Mouse (Mus musculus) hindbrain, embryonic 11.5 days (tissue): ENCODE data around the gene Nphs1. TPM values are rescaled to one million over a fixed set of nuclear protein-coding genes. Genes with fewer than 3 reads are reported as not detected.

ENCODE experiments used
- ATAC-seq: fragments of 200-750 bp; cut with Nextera tagmentation; 2 replicates; pipeline ENCODE4 v1.8.0; 2017; ENCODE audit warnings: mild to moderate bottlenecking, moderate TSS enrichment, moderate library complexity; ENCODE audit not compliant: low FRiP score
- DNase-seq: peaks from one replicate; pipeline ENCODE4 v3.0.0-alpha.2; 2015; ENCODE audit warnings: low spot score
- H3K27ac ChIP-seq: fragments of 300-500 bp; sonication (generic); 2 replicates; pipeline ENCODE4 v1.5.1; 2014; ENCODE audit warnings: mild to moderate bottlenecking, low read depth, low read length
- H3K27me3 ChIP-seq: fragments of 300-500 bp; sonication (generic); 2 replicates; pipeline ENCODE4 v1.6.1; 2014; ENCODE audit warnings: mild to moderate bottlenecking, low read length, moderate library complexity, mixed read lengths; ENCODE audit not compliant: control insufficient read depth, insufficient read depth
- H3K36me3 ChIP-seq: fragments of 300-500 bp; sonication (generic); 2 replicates; pipeline ENCODE4 v1.6.1; 2014; ENCODE audit warnings: mild to moderate bottlenecking, low read length, moderate library complexity, mixed read lengths; ENCODE audit not compliant: control insufficient read depth, insufficient read depth
- H3K4me1 ChIP-seq: fragments of 300-500 bp; sonication (generic); replicated peaks from 2 replicates; pipeline ENCODE4 v1.6.1; 2014; ENCODE audit warnings: low read length, mixed read lengths; ENCODE audit not compliant: control insufficient read depth, insufficient read depth
- H3K4me2 ChIP-seq: fragments of 300-500 bp; sonication (generic); replicated peaks from 2 replicates; pipeline ENCODE4 v1.6.1; 2014; ENCODE audit warnings: mild to moderate bottlenecking, low read depth, low read length
- H3K4me3 ChIP-seq: fragments of 300-500 bp; sonication (generic); 2 replicates; pipeline ENCODE4 v1.5.1; 2014; ENCODE audit warnings: low read depth, low read length
- H3K9ac ChIP-seq: fragments of 300-500 bp; sonication (generic); 2 replicates; pipeline ENCODE4 v1.6.1; 2014; ENCODE audit warnings: low read depth, low read length
- H3K9me3 ChIP-seq: fragments of 300-500 bp; sonication (generic); 2 replicates; pipeline ENCODE4 v1.6.1; 2016; ENCODE audit warnings: low read length; ENCODE audit not compliant: control insufficient read depth
- WGBS: fragments of 180-500 bp; shearing (Covaris S2); extraction: QIAGEN DNeasy Blood & Tissue Kit; methylation state at CpG from one replicate; pipeline ENCODE4 v1.1.7; 2014; 5-methylcytosine and 5-hydroxymethylcytosine counted together
- polyA plus RNA-seq: library from polyadenylated mRNA; unstranded; fragments of >200 nt; fragmentation: Nextera tagmentation; extraction: Ambion mirVana; gene quantifications from 2 replicates; pipeline ENCODE4 v1.2.1, GENCODE M21; 2014

Nphs1 gene
- 3.3 and 4.5 TPM in 2 replicates for polyA plus RNA-seq

GRCm38 (mm10) chr7:30457629-30458330, at the start of gene Nphs1, which contains the start of gene Kirrel2:
Gene Nphs1 (plus strand): TSS chr7:30458315.
Gene Kirrel2 (minus strand): TSS chr7:30457690.
- peak; percentile 91 for ATAC-seq
- H3K4me3 ChIP-seq: peak within 1 kb of the TSS; percentile 35

GRCm38 (mm10) chr7:30408639-30409038, 49.5 kb upstream of the Nphs1 start:
- 92% methylated on average over 3 of the region's 3 CpGs for WGBS

More at GRCm38 (mm10) chr7:30457629-30458330, at the start of gene Nphs1, which contains the start of gene Kirrel2:
- Histone ChIP-seq H3K9me3 (no peaks in the 10 kb centered on the region), H3K9ac (peak within 1 kb of the TSS; percentile 48), H3K4me1 (peaks cover 12% of the 10 kb centered on the region), H3K27me3 (peaks cover 80% of the 10 kb centered on the region), H3K4me2 (peak within 1 kb of the TSS; percentile 50), H3K27ac (peak within 1 kb of the TSS; percentile 79), H3K36me3 (no peaks in the 10 kb centered on the region)
- DNase-seq: peak; percentile 81
- 2% methylated on average over 16 of the region's 16 CpGs for WGBS

GRCm38 (mm10) chr7:30409789-30410188, 48.3 kb upstream of the Nphs1 start:
- no peaks in the 10 kb centered on the region for H3K4me1 ChIP-seq
- H3K9me3 ChIP-seq: no peaks in the 10 kb centered on the region
- H3K36me3 ChIP-seq: no peaks in the 10 kb centered on the region
- H3K4me3 ChIP-seq: no peak overlapping the region
- H3K27ac ChIP-seq: no peak overlapping the region
- H3K27me3 ChIP-seq: no peaks in the 10 kb centered on the region
- no peak for DNase-seq
- H3K4me2 ChIP-seq: no peak overlapping the region
- H3K9ac ChIP-seq: no peak overlapping the region
- 71% methylated on average over 2 of the region's 2 CpGs for WGBS
- no peak for ATAC-seq

More at GRCm38 (mm10) chr7:30408639-30409038, 49.5 kb upstream of the Nphs1 start:
- Histone ChIP-seq H3K4me2 (no peak overlapping the region), H3K27me3 (no peaks in the 10 kb centered on the region), H3K4me3 (no peak overlapping the region), H3K9ac (no peak overlapping the region), H3K9me3 (no peaks in the 10 kb centered on the region), H3K27ac (no peak overlapping the region), H3K36me3 (no peaks in the 10 kb centered on the region), H3K4me1 (no peaks in the 10 kb centered on the region)
- DNase-seq: no peak
- ATAC-seq: no peak

GRCm38 (mm10) chr7:30411023-30411422, 47.1 kb upstream of the Nphs1 start:
- ATAC-seq (no peak), DNase-seq (no peak)
- Histone ChIP-seq H3K36me3 (no peaks in the 10 kb centered on the region), H3K9ac (no peak overlapping the region), H3K4me1 (no peaks in the 10 kb centered on the region), H3K9me3 (no peaks in the 10 kb centered on the region), H3K27me3 (no peaks in the 10 kb centered on the region), H3K27ac (no peak overlapping the region), H3K4me3 (no peak overlapping the region), H3K4me2 (no peak overlapping the region)
- WGBS: 73% methylated on average over 3 of the region's 3 CpGs

GRCm38 (mm10) chr7:30412735-30413147, 45.4 kb upstream of the Nphs1 start:
- Histone ChIP-seq H3K4me3 (no peak overlapping the region), H3K36me3 (no peaks in the 10 kb centered on the region), H3K9ac (no peak overlapping the region), H3K27me3 (no peaks in the 10 kb centered on the region), H3K9me3 (no peaks in the 10 kb centered on the region), H3K4me1 (no peaks in the 10 kb centered on the region), H3K27ac (no peak overlapping the region), H3K4me2 (no peak overlapping the region)
- no peak for ATAC-seq
- DNase-seq: no peak
- WGBS: 49% methylated on average over 4 of the region's 4 CpGs

- Histone ChIP-seq H3K9ac (no peak within 1 kb of the TSS), H3K4me3 (no peak within 1 kb of the TSS), H3K36me3 (no peaks in the 10 kb centered on the region), H3K4me1 (no peaks in the 10 kb centered on the region), H3K27me3 (no peaks in the 10 kb centered on the region), H3K27ac (no peak within 1 kb of the TSS), H3K4me2 (no peak within 1 kb of the TSS), H3K9me3 (no peaks in the 10 kb centered on the region)
- DNase-seq (no peak), ATAC-seq (no peak)
- 80% methylated on average over 5 of the region's 5 CpGs for WGBS
Measured at GRCm38 (mm10) chr7:30413596-30413995, 44.5 kb upstream of the Nphs1 start, which contains the start of gene Tyrobp. Gene Tyrobp (plus strand): TSS chr7:30413760.

GRCm38 (mm10) chr7:30417856-30418255, 40.3 kb upstream of the Nphs1 start:
- 82% methylated on average over 9 of the region's 9 CpGs for WGBS
- no peaks in the 10 kb centered on the region for H3K36me3 ChIP-seq
- H3K9ac ChIP-seq: no peak overlapping the region
- no peaks in the 10 kb centered on the region for H3K9me3 ChIP-seq
- H3K4me3 ChIP-seq: no peak overlapping the region
- no peaks in the 10 kb centered on the region; the same call in 1 of the 2 replicates for H3K4me1 ChIP-seq
- ATAC-seq (no peak), DNase-seq (no peak)
- H3K27me3 ChIP-seq: no peaks in the 10 kb centered on the region
- no peak overlapping the region for H3K27ac ChIP-seq
- no peak overlapping the region for H3K4me2 ChIP-seq

- Histone ChIP-seq H3K4me3 (no peak within 1 kb of the TSS), H3K9me3 (no peaks in the 10 kb centered on the region), H3K27ac (no peak within 1 kb of the TSS), H3K4me2 (no peak within 1 kb of the TSS), H3K27me3 (0 out of 2 replicates have a peak, but pooled peaks cover 2% of the 10 kb centered on the region), H3K4me1 (no peaks in the 10 kb centered on the region; the same call in 1 of the 2 replicates), H3K36me3 (no peaks in the 10 kb centered on the region), H3K9ac (no peak within 1 kb of the TSS)
- ATAC-seq (no peak), DNase-seq (no peak)
- WGBS: 78% methylated on average over 10 of the region's 10 CpGs
Measured at GRCm38 (mm10) chr7:30419561-30420499, 38.3 kb upstream of the Nphs1 start, which contains the start of gene Hcst. Gene Hcst (minus strand): TSS chr7:30419854.
